18 mouse cellular contexts compared by ENCODE assay signal in the genomic region with DNA sequence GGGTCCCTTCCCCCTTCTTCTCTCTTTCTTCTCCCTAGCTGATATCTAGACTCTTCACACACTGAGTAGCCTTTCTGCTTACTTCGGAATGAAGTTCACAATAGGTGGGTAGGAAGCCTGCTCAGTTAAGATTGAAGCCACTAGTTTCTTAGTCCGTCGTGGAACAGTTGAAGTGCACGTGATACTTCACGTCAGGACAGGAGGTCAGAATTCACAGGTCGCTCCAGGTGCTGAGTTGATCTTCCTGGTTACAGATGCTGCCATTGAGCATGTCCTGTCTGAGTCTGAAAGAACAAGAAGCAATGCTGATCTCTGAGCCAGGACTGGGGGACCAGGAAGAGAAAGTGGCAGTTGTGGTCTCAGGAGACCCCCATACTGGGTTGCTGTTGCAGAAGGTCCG.
"Had no signal": no experiment of that assay in that cellular context is flagged by ENCODE, and none has a peak within 500 bp of the region (broad histone marks: within the 10 kb centered on the region; RNA-seq: fewer than 3 reads in every experiment).

No protein-coding gene starts in this region.

- H3K4me1 ChIP-seq: midbrain, embryonic 10.5 days; midbrain, embryonic 12.5 days; neural tube, embryonic 13.5 days; neural tube, embryonic 15.5 days had no signal

- H3K4me2 ChIP-seq: lung, embryonic 14.5 days; midbrain, embryonic 12.5 days; neural tube, embryonic 13.5 days; neural tube, embryonic 15.5 days had no signal

- DNase-seq: lung, embryonic 14.5 days; lung, postnatal 10 days; lung, postnatal 4 days; midbrain, embryonic 14.5 days; retina, postnatal 1 day; right cerebral cortex, adult 18-20 months; right cerebral cortex, postnatal 25 days; right cerebral cortex, postnatal 4 days; spleen, adult 18-20 months; thymus, adult 18-20 months; thymus, postnatal 14 days; thymus, postnatal 36 days had no signal

- ATAC-seq: midbrain, embryonic 16.5 days had no signal

- H3K9me3 ChIP-seq: midbrain, embryonic 10.5 days; midbrain, embryonic 12.5 days; neural tube, embryonic 13.5 days; neural tube, embryonic 15.5 days had no signal

- H3K27ac ChIP-seq: midbrain, embryonic 10.5 days; midbrain, embryonic 12.5 days; neural tube, embryonic 13.5 days; neural tube, embryonic 15.5 days had no signal

- H3K36me3 ChIP-seq: midbrain, embryonic 10.5 days; midbrain, embryonic 12.5 days; neural tube, embryonic 13.5 days; neural tube, embryonic 15.5 days had no signal

- H3K4me3 ChIP-seq: midbrain, embryonic 10.5 days; midbrain, embryonic 12.5 days; myocyte; neural tube, embryonic 13.5 days; neural tube, embryonic 15.5 days had no signal

- H3K27me3 ChIP-seq: midbrain, embryonic 12.5 days; neural tube, embryonic 13.5 days; neural tube, embryonic 15.5 days had no signal

- H3K9ac ChIP-seq: lung, embryonic 14.5 days; midbrain, embryonic 12.5 days; neural tube, embryonic 13.5 days; neural tube, embryonic 15.5 days had no signal
